Mouse (Mus musculus): ENCODE results near the gene Tmed8.

DNA sequence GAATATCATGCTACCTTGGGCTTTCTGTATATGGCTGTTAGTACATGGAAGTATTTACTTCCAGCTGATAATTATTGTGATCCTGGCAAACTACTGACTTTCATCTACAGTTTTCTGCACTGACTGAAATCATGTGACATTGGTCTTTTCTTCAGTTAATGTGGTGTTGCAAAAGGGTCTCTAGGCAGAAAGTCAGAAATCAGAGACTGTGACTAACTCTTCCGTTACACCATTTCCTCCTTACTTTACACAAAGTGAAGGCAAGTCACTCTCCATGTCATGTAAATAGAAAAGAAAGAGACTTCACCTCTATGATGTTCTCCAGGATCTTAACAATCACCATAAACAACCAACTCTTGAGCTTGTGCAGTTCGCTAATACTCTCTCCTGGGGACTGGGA, 29.4 kb upstream of the Tmed8 start:
- TF ChIP-seq CTCF (IDR thresholded peaks at IDR 0.05; ENCODE audit: extremely low read depth, insufficient read length, insufficient replicate concordance, low read depth, low read length) (no peak), POLR2A (IDR thresholded peaks at IDR 0.05; ENCODE audit: low read depth, low read length) (no peak)
